Mouse (Mus musculus) brain, embryonic 14.5 days (tissue): ENCODE data around the gene Zfp853. TPM values are rescaled to one million over a fixed set of nuclear protein-coding genes. Genes with fewer than 3 reads are reported as not detected.
A peak's percentile ranks its signal among the peaks of the same experiment; 100 is the strongest.

Source experiments
- DNase-seq: peaks from one replicate; pipeline ENCODE4 v3.0.0-alpha.2; 2011; ENCODE audit warnings: low read depth
- CTCF ChIP-seq: fragments of 200-500 bp; IDR thresholded peaks from 2 replicates; pipeline ENCODE4 v1.5.1; 2012; ENCODE audit warnings: inconsistent platforms, mild to moderate bottlenecking, moderate library complexity, borderline replicate concordance; ENCODE audit not compliant: insufficient read depth, insufficient read length; ENCODE audit errors: extremely low read depth
- POLR2A ChIP-seq: fragments of 200-500 bp; IDR thresholded peaks from 2 replicates; pipeline ENCODE4 v1.6.1; 2012; ENCODE audit warnings: mild to moderate bottlenecking, inconsistent platforms, borderline replicate concordance; ENCODE audit not compliant: poor library complexity, insufficient read depth, insufficient read length, severe bottlenecking; ENCODE audit errors: extremely low read depth
- polyA plus RNA-seq: library from polyadenylated mRNA; depleted of rRNA; stranded (reverse); fragments of >200 nt; gene quantifications from 2 replicates; pipeline ENCODE4 v1.2.3, GENCODE M21; 2012; rRNA removed

Zfp853 gene
- polyA plus RNA-seq, 1 experiment: 3.8 TPM

DNA sequence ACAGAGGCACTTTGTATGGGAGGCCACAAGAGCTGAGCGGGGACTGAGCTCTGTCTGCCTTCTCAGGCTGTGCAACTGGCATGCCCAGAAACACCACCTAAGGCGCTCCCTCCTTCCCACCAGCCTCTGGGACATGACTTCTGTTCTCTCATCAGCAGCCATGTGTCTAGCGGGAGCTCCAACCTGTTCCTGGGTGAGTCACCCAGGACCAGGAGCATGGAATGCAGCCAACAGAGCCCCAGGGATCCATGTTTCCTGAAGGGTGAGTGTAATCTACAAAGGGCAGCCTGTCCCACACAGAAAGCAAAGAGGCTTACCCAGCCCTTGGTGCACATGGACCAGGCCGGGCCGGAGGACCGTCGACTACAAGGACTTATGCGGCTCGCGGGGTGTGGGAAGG lies 28.7 kb downstream of the Zfp853 start:
- TF ChIP-seq POLR2A (no peak), CTCF (no peak)
- no peak for DNase-seq

DNA sequence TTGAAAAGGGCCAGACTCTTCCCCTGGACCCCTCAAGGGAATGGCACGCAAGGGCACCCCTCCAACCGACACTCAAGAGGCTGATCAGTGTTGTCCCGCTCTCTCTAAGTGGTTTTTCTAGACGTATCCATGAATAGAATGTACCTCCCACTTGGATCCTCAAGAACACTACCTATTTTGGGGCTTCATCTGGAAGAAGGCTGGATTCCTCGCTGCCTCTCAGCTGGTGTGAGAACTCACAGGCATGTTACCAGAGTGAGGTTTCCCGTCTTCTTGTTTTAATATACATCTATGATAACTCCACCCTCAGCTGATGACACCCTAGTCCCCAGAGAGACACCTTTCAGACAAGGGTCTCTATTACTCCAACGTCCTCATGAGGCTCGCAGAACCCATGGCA lies 31.8 kb downstream of the Zfp853 start:
- DNase-seq: no peak
- no peak for TF ChIP-seq POLR2A

DNA sequence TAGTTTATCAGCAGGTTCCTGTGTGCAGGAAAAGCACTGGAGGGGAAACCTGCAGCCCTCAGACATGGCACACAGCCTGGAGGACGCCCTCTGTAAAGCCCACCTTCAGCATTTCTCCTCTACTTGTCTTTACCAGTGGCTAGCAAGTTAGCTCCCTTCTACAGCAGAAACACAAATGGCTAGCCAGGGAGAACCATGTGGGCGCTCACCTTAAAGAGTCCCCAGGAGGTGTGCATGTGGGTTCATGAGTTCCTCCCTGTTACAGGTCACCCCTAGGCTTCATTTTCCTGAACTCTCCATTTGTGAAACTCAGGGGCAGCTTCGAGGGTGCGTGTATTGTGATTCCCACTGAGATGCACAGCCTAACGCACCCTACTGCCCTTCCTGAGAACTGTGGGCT lies 37.6 kb downstream of the Zfp853 start:
- TF ChIP-seq CTCF: no peak
- no peak for TF ChIP-seq POLR2A
- no peak for DNase-seq

DNA sequence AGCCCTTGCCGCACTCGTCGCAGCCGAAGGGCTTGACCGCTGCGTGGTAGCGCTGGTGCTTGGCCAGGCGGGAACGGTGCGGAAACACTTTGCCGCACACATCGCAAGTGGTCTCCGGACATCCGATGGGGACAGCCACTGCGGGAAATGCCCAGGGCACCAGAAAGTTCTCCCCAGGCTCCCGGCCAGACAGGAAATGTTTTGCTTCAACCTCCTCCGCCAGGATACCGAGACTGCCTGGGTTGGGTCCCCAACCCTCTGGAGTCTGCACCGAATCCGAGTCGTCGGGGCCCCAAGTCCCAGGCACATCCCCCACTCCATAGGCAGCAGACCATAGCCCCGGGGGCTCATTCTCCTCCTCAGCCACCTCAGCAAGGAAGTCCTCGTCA lies 38.3 kb downstream of the Zfp853 start:
- TF ChIP-seq CTCF: no peak
- no peak for TF ChIP-seq POLR2A

DNA sequence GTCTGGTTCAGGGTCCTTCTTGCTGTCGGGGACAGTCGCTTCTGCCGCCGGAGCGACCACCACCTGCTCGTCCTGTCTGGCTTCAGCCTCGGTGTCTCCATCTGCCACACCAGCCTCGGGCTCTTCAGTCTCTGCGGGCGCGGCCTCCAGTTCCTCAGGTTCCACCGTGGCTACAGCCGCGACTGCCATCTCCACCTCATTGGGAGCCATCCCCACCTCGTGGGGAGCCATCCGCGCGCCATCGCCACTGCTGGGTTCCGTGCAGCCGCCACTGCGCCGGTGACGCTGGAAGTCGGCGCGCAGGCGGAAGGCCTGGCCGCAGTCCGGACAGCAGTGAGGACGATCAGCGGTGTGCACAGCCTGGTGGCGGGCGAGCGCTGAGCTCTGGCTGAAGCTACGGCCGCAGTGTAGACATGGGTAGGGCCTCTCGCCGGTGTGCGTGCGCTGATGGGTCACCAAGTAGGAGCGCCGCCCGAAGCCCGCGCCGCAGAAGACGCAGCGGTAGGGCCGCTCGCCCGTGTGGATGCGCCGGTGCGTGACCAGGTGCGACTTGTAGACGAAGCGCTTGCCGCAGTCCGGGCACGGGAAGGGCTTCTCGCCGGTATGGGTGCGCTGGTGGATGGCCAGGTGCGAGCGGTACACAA lies 38.8 kb downstream of the Zfp853 start:
- DNase-seq: peak; percentile 34
- TF ChIP-seq CTCF: no peak
- TF ChIP-seq POLR2A: no peak

More for the DNA sequence above, 38.3 kb downstream of the Zfp853 start:
- DNase-seq: no peak

DNA sequence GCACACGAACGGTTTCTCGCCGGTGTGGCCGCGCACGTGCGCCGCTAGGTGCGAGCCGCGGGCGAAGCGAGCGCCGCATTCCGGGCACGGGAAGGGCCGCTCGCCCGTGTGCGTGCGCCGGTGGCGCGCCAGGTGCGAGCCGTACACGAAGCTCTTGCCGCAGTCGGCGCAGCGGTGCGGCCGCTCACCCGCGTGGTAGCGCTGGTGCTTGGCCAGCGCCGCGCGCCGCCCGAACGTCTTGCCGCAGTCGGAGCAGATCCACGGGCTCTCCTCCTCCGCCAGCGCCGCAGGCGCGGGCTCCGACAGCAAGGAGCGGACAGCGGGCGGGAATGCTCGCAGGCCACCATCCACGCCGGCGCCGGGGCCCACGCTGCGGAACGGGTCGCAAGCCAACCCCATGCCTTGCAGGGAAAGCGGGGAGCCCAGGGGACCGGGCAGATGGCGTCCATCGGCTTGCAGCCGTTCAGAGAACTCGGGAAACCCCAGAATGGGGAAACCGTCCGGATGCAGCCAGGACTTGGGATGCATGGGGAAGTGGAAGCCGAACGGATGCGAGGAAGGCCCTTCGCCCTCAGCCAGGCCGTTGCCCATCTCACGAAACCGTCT lies 39.4 kb downstream of the Zfp853 start:
- TF ChIP-seq CTCF: no peak
- no peak for TF ChIP-seq POLR2A
- DNase-seq: peak; percentile 59

DNA sequence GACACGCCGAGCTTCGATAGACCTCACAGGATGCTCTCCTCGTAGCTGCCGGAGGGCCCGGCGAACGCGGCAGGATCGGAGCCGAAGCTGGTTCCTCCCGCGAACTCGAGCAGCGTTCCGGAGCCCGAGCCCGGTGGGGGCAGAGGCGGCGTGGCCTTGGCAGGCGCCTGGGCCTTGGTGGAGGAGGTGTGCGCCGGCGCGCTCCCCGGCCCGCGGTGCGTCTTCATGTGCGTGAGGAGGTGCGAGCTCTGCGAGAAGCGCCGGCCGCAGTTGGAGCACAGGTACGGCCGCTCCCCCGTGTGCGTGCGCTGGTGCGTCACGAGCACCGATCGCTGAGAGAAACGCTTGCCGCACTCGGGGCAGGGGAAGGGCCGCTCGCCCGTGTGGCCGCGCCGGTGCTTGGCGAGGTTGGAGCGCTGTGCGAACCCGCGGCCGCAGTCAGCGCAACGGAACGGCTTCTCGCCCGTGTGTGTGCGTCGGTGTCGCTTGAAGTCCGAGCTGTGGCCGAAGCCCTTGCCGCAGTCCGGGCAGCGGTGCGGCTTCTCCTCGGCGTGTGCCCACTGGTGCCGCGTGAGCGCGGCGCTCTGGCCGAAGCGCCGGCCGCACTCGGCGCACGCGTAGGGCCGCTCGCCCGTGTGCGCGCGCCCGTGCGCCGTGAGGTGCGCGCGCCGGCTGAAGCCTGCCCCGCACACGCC lies 40.1 kb downstream of the Zfp853 start:
- TF ChIP-seq POLR2A: no peak
- no peak for TF ChIP-seq CTCF
- peak; percentile 41 for DNase-seq

DNA sequence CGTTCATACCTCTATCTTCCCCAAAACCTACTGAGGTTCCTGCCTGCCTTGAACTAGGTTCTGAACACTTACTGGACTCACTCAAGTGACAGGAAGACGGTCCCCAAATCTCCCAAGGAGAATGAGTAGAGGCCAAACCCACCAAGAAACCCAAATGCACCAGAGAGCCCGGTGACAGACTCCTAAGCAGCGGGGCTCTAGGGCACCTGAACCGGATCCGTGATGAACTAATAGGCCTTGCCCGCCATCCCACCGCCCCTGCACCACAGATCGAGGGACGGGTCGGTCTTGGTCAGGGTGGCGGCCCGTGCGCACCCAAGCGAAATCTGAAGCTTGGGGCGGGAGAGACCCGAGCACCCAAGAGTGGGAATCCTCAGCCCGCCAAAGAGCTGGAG lies 40.6 kb downstream of the Zfp853 start:
- TF ChIP-seq POLR2A: no peak
- no peak for DNase-seq

DNA sequence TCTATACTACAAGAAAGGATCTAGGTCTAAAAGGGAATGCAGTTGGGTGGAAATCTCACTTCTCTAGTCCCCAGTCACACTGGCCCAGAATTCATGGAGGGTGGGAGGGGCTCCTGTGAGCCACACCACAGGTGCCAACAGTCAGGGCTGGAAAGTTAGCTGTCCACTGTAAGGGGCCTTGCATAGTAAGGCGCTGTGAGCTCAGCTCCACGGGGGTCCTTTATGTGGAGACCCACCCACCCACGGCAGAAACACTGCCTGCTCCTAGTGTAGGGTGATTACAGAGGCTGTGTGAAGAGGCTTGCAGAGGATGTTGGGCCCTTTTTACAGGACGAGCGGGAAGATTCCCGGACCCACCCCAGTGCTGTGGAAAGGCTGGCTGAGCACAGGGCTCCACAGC lies 41.4 kb downstream of the Zfp853 start:
- no peak for DNase-seq
- TF ChIP-seq CTCF (no peak), POLR2A (no peak)

DNA sequence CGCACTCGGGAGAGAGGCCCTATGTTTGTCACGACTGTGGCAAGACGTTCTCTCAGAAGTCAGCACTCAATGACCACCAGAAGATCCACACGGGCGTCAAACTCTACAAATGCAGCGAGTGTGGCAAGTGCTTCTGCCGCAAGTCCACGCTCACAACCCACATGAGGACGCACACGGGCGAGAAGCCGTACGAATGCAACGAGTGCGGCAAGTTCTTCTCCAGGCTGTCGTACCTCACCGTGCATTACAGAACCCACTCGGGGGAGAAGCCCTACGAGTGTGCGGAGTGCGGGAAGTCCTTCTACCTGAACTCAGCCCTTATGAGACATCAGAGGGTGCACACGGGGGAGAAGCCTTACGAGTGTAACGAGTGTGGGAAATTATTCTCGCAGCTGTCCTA lies 48.5 kb downstream of the Zfp853 start:
- no peak for TF ChIP-seq POLR2A
- no peak for TF ChIP-seq CTCF
- DNase-seq: no peak

Other genes with a start within 250 kb of the Zfp853 start
- 32.9 and 33.2 TPM in 2 replicates for gene Rnf216, start 180.6 kb downstream of the Zfp853 start, polyA plus RNA-seq
- gene Olfr718-ps1, start 146.0 kb downstream of the Zfp853 start, polyA plus RNA-seq: not detected in 2 replicates
- gene Rbak, start 112.8 kb downstream of the Zfp853 start, polyA plus RNA-seq: 15.2 and 17.3 TPM in 2 replicates
- not detected in 2 replicates for gene Spdye4b, start 112.6 kb downstream of the Zfp853 start, polyA plus RNA-seq
- not detected in 2 replicates for gene Spdye4a, start 66.7 kb downstream of the Zfp853 start, polyA plus RNA-seq
- gene Zfp12, start 58.5 kb downstream of the Zfp853 start, polyA plus RNA-seq: 32.3 and 34.8 TPM in 2 replicates
- gene Zfp316, start 23.6 kb downstream of the Zfp853 start, polyA plus RNA-seq: 19.4 and 31.7 TPM in 2 replicates
- gene E130309D02Rik, start 21.7 kb upstream of the Zfp853 start, polyA plus RNA-seq: 33.1 and 33.9 TPM in 2 replicates
- gene Zdhhc4, start 35.6 kb upstream of the Zfp853 start, polyA plus RNA-seq: 70.3 and 76.3 TPM in 2 replicates
- 1.4 and 1.9 TPM in 2 replicates for gene Grid2ip, start 63.7 kb upstream of the Zfp853 start, polyA plus RNA-seq
- gene Kdelr2, start 110.2 kb upstream of the Zfp853 start, polyA plus RNA-seq: 58.0 and 68.0 TPM in 2 replicates
- 15.6 and 16.4 TPM in 2 replicates for gene Daglb, start 171.0 kb upstream of the Zfp853 start, polyA plus RNA-seq
- 447 and 498 TPM in 2 replicates for gene Rac1, start 234.4 kb upstream of the Zfp853 start, polyA plus RNA-seq